Mouse (Mus musculus) forebrain, embryonic 15.5 days (tissue): ENCODE results near the gene Fgfr2. TPM values are rescaled to one million over a fixed set of nuclear protein-coding genes. Genes with fewer than 3 reads are reported as not detected.

Experiments
- ATAC-seq: fragments of 200-750 bp; cut with Nextera tagmentation; replicated peaks from 2 replicates; pipeline ENCODE4 v1.8.0; 2017; ENCODE audit warnings: mild to moderate bottlenecking, moderate TSS enrichment, moderate library complexity
- H3K27ac ChIP-seq: fragments of 300-500 bp; sonication (generic); replicated peaks from 2 replicates; pipeline ENCODE4 v1.5.1; 2015; ENCODE audit warnings: mild to moderate bottlenecking, inconsistent platforms
- H3K27me3 ChIP-seq: fragments of 300-500 bp; sonication (generic); 2 replicates; pipeline ENCODE4 v1.6.1; 2015; ENCODE audit warnings: inconsistent platforms
- H3K36me3 ChIP-seq: fragments of 300-500 bp; sonication (generic); 2 replicates; pipeline ENCODE4 v1.6.1; 2015; ENCODE audit warnings: mild to moderate bottlenecking, inconsistent platforms
- H3K4me1 ChIP-seq: fragments of 300-500 bp; sonication (generic); 2 replicates; pipeline ENCODE4 v1.6.1; 2015; ENCODE audit warnings: inconsistent platforms
- H3K4me2 ChIP-seq: fragments of 300-500 bp; sonication (generic); replicated peaks from 2 replicates; pipeline ENCODE4 v1.6.1; 2015; ENCODE audit warnings: mild to moderate bottlenecking, inconsistent platforms
- H3K4me3 ChIP-seq: fragments of 300-500 bp; sonication (generic); 2 replicates; pipeline ENCODE4 v1.5.1; 2015; ENCODE audit warnings: mild to moderate bottlenecking, inconsistent platforms
- H3K9ac ChIP-seq: fragments of 300-500 bp; sonication (generic); replicated peaks from 2 replicates; pipeline ENCODE4 v1.6.1; 2015; ENCODE audit warnings: mild to moderate bottlenecking, inconsistent platforms
- H3K9me3 ChIP-seq: fragments of 300-500 bp; sonication (generic); 2 replicates; pipeline ENCODE4 v1.6.1; 2016; ENCODE audit warnings: inconsistent platforms
- WGBS: fragments of 180-500 bp; shearing (Covaris S2); methylation state at CpG from one replicate; pipeline ENCODE4 v1.1.7; 2015; ENCODE audit warnings: mixed read lengths; 5-methylcytosine and 5-hydroxymethylcytosine counted together
- polyA plus RNA-seq: library from polyadenylated mRNA; unstranded; fragments of >200 nt; fragmentation: Nextera tagmentation; extraction: Ambion mirVana; gene quantifications from 2 replicates; pipeline ENCODE4 v1.2.1, GENCODE M21; 2015

Fgfr2 gene
- polyA plus RNA-seq, 1 experiment from 2014 or later, result 48.1 TPM

DNA sequence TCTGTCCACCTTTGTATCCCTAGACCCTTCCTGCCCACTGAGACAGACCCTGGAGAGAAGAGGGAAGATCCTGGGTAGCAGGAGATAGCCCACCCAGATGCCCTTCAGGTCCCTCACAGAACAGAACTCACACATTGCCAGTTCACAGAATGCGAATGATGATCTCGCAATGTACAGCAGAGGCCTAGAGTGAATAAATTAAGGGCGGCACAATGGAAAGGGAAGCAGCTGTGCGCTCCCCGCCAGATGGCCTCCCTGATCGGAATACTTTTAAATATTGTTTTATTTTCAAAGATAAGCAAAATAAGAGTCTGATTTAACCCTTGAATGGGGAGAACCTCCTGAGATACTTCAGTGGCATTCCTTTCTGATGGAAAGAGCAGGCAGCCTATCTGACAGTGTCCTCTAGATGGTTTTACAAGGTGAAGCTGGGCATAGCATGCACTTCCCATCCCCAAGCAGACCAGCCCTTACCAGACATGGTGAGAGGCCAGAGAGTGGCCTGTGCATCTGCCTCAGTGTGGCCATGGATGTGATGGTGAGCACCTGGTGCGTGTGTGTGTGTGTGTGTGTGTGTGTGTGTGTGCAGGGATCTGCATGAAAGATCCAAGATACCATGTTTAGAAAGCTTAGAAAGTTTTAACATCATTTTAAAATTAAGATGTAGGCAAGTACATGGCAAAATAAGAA lies 839.0 kb downstream of the Fgfr2 start:
- H3K9ac ChIP-seq, result no peak overlapping the region
- no peaks in the 10 kb centered on the region for H3K36me3 ChIP-seq
- H3K4me1 ChIP-seq, result peaks cover 77% of the 10 kb centered on the region
- H3K4me3 ChIP-seq, result no peak overlapping the region
- peak overlapping the region; percentile 90 for H3K27ac ChIP-seq
- ATAC-seq, result no peak; the same call in none of the 2 replicates
- 21% methylated on average over 7 of the region's 7 CpGs for WGBS
- no peak overlapping the region for H3K4me2 ChIP-seq
- no peaks in the 10 kb centered on the region for H3K9me3 ChIP-seq
- H3K27me3 ChIP-seq, result no peaks in the 10 kb centered on the region

DNA sequence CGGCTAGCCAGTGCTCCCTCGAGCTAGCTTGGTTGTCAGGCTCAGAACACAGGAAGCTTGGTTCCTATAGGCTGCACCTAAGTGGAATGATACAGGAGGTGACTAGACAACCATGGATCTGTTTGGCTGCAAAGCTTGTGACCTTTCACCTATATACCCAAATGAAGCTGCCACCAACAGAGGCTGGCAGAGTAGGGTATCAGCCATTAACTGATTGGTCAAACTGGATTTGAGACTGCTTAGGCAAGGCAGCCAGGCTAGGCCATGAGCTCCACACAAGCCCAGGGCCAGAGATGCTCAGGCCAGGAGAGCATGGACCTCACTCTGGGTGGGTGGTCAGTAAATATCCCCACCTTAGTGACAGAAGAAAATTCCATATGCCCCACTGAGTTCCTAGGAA lies 840.6 kb downstream of the Fgfr2 start:
- H3K36me3 ChIP-seq, result no peaks in the 10 kb centered on the region
- no peak overlapping the region for H3K9ac ChIP-seq
- H3K9me3 ChIP-seq, result no peaks in the 10 kb centered on the region
- peaks cover 69% of the 10 kb centered on the region for H3K4me1 ChIP-seq
- H3K4me3 ChIP-seq, result no peak overlapping the region
- 93% methylated on average over 2 of the region's 2 CpGs for WGBS
- H3K4me2 ChIP-seq, result no peak overlapping the region
- no peak for ATAC-seq
- H3K27ac ChIP-seq, result peak overlapping the region; percentile 90
- no peaks in the 10 kb centered on the region for H3K27me3 ChIP-seq

DNA sequence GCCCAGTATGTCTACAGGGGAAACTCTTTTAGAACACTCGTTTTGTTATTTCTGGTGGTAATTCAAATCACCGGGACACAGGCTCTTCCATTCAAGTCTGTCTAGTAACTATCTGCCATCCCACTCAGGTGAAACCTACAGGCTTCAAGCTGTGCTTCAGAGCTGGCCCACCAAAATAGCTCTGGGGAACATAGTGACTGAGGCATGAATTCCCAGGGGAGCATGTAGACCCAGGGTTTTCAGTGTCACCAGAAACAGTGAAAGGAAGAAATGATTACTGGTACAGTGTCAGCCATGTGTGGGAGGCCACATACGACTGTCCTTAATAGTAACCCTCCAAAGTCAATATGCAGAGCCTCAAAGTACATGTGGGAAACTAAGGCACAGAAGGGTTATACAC lies 841.0 kb downstream of the Fgfr2 start:
- H3K27me3 ChIP-seq, result no peaks in the 10 kb centered on the region
- WGBS, result 64% methylated on average over 3 of the region's 3 CpGs
- H3K4me1 ChIP-seq, result peaks cover 68% of the 10 kb centered on the region
- no peak overlapping the region for H3K4me2 ChIP-seq
- H3K4me3 ChIP-seq, result no peak overlapping the region
- ATAC-seq, result no peak
- no peaks in the 10 kb centered on the region for H3K9me3 ChIP-seq
- no peaks in the 10 kb centered on the region for H3K36me3 ChIP-seq
- no peak overlapping the region for H3K9ac ChIP-seq
- peak overlapping the region; percentile 90 for H3K27ac ChIP-seq

DNA sequence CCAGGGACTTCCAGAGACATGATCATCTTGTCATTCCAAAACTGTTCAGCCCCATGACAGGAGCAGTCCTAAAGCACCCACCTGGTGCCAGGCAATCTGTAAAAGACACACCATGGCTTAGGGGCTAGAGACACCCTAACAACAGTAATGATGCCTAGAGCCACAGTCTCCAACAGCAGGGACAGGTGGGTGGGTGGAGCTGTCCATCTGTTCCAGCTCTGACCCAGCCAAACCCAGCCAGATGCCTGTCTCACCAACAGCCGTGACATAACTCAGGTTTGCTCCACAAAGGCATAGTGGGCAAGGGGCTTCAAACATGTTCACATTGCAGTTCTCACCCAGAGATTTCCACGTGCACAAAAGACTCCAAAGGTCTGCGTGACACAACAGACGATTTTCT lies 841.4 kb downstream of the Fgfr2 start:
- Histone ChIP-seq H3K9ac (no peak overlapping the region), H3K36me3 (no peaks in the 10 kb centered on the region), H3K4me1 (peaks cover 68% of the 10 kb centered on the region), H3K9me3 (no peaks in the 10 kb centered on the region), H3K27ac (peak overlapping the region; percentile 90), H3K4me2 (no peak overlapping the region), H3K4me3 (no peak overlapping the region), H3K27me3 (no peaks in the 10 kb centered on the region)
- WGBS, result 46% methylated on average over 4 of the region's 4 CpGs
- peak; percentile 34 for ATAC-seq

- peaks cover 44% of the 10 kb centered on the region for H3K4me1 ChIP-seq
- 92% methylated on average over 3 of the region's 3 CpGs for WGBS
- ATAC-seq, result no peak
These were observed 844.5 kb downstream of the Fgfr2 start for GRCm38 (mm10) chr7:132278658-132279057.

DNA sequence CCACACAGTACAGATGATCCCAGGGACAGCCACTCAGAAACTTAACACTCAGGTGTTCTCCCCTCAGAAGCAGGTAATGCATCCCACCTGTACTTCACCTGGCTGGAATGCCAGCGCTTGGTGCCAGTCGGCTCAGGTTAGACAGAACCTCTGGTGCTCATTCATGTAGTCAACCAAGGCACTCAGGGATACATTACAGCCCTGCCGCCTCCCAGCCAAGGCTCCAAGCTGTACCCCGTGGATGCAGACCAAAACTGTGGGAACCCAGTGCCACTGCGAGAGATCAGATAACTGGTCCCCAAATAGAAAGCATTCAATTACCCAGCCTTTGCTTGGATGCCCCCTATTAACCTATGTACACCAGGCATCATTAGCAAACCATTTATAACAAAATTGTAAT lies 846.9 kb downstream of the Fgfr2 start:
- Histone ChIP-seq H3K4me2 (no peak overlapping the region), H3K27ac (no peak overlapping the region), H3K9me3 (no peaks in the 10 kb centered on the region), H3K9ac (no peak overlapping the region), H3K27me3 (no peaks in the 10 kb centered on the region), H3K4me1 (peaks cover 25% of the 10 kb centered on the region), H3K4me3 (no peak overlapping the region), H3K36me3 (no peaks in the 10 kb centered on the region)
- WGBS, result 50% methylated on average over 5 of the region's 5 CpGs
- ATAC-seq, result no peak

More at GRCm38 (mm10) chr7:132278658-132279057, 844.5 kb downstream of the Fgfr2 start:
- no peaks in the 10 kb centered on the region for H3K27me3 ChIP-seq
- H3K4me2 ChIP-seq, result no peak overlapping the region
- H3K4me3 ChIP-seq, result no peak overlapping the region
- H3K36me3 ChIP-seq, result no peaks in the 10 kb centered on the region
- H3K27ac ChIP-seq, result no peak overlapping the region
- no peak overlapping the region for H3K9ac ChIP-seq
- no peaks in the 10 kb centered on the region for H3K9me3 ChIP-seq

DNA sequence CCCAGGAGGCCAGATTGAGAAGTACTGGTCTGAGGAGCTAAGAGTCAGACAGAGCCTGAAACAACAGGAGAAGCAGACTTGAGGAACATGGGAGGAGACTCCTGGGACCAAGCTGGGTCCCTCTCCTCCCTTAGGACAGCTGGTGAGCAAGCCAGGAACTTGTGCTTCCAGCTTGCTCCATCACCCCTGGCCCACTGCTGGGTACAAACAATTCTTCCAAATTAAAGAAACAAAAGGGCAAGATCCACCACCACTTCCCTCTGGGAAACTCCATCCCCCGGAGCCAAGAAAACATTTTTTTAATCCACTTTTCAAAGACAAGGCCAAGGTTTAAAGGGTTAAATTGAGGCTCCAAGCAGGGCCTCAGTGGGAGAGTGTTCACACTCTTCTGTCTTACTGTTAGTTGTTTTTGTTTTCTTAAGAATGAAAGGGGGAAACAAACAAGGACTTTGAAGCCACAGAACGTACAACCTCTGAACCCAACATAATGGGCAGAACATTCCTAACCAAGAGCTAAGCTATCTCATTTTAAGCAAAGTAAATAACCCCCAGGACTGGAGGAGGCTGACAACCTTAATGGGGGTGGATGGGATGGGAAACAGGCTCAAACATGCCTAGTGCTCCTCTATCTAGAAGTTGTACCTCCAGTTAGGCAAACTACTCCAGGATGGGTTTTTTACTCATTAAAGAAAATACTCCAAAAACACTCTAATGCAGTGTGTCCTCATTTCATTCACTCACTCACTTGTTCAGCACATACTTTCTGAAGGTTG lies 849.2 kb downstream of the Fgfr2 start:
- Histone ChIP-seq H3K36me3 (no peaks in the 10 kb centered on the region), H3K4me1 (peaks cover 15% of the 10 kb centered on the region), H3K4me3 (no peak overlapping the region), H3K9me3 (no peaks in the 10 kb centered on the region), H3K9ac (no peak overlapping the region), H3K27ac (no peak overlapping the region), H3K4me2 (no peak overlapping the region), H3K27me3 (no peaks in the 10 kb centered on the region)
- WGBS, result 41% methylated on average over 2 of the region's 2 CpGs
- ATAC-seq, result no peak

DNA sequence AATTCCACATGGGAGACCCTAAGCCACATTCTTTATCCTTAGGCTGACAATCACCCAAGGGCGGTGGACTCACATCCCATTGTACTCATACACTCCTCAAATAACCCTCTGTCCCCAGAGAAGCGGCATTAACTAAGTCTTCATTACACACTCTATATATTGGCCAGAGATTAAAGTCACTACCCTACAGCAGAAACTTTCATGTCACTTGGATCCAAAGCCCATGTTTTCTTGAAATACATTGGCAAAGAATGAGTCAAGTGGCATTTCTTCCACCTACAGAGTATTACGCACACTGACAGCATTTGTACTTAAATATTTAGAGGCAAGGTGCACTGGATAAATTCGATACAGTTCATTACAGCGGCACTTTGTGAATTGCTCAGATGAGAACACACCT lies 850.2 kb downstream of the Fgfr2 start:
- Histone ChIP-seq H3K27ac (no peak overlapping the region), H3K27me3 (no peaks in the 10 kb centered on the region), H3K4me1 (peaks cover 15% of the 10 kb centered on the region), H3K4me3 (no peak overlapping the region), H3K9me3 (no peaks in the 10 kb centered on the region), H3K9ac (no peak overlapping the region), H3K4me2 (no peak overlapping the region), H3K36me3 (no peaks in the 10 kb centered on the region)
- 95% methylated on average over 5 of the region's 5 CpGs for WGBS
- ATAC-seq, result no peak

- Histone ChIP-seq H3K9me3 (no peaks in the 10 kb centered on the region), H3K27ac (no peak overlapping the region), H3K27me3 (no peaks in the 10 kb centered on the region), H3K9ac (no peak overlapping the region), H3K36me3 (no peaks in the 10 kb centered on the region), H3K4me2 (no peak overlapping the region), H3K4me3 (no peak overlapping the region), H3K4me1 (no peaks in the 10 kb centered on the region)
- WGBS, result 92% methylated on average over 8 of the region's 8 CpGs
- ATAC-seq, result no peak
These were observed 852.8 kb downstream of the Fgfr2 start for GRCm38 (mm10) chr7:132270364-132270763.

DNA sequence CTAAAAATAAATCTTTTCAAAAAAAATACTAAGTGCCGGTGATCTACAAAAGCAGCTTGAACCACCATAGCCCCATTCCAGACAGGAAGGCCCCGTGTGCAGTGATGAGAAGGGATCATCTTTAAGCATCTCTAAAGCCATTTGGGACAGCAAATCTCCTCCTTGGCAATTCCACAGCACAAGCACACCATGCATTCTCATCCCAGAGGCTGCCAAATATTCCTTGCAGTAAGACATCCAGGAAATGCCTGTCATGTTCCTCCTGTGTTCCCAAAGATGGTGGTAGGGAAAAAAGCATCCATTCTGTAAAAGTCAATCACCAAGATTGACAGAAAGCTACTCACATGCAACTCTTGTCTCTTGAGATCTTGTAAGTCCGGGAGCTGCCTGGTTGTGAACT lies 853.5 kb downstream of the Fgfr2 start:
- ATAC-seq, result no peak
- 0 out of 2 replicates have a peak overlapping the region, but pooled peaks have one; percentile 25 for H3K27ac ChIP-seq
- H3K9me3 ChIP-seq, result no peaks in the 10 kb centered on the region
- no peak overlapping the region for H3K4me3 ChIP-seq
- no peaks in the 10 kb centered on the region for H3K27me3 ChIP-seq
- H3K9ac ChIP-seq, result no peak overlapping the region
- H3K4me1 ChIP-seq, result peaks cover 6% of the 10 kb centered on the region
- WGBS, result 65% methylated on average over 3 of the region's 3 CpGs
- no peak overlapping the region for H3K4me2 ChIP-seq
- no peaks in the 10 kb centered on the region for H3K36me3 ChIP-seq

DNA sequence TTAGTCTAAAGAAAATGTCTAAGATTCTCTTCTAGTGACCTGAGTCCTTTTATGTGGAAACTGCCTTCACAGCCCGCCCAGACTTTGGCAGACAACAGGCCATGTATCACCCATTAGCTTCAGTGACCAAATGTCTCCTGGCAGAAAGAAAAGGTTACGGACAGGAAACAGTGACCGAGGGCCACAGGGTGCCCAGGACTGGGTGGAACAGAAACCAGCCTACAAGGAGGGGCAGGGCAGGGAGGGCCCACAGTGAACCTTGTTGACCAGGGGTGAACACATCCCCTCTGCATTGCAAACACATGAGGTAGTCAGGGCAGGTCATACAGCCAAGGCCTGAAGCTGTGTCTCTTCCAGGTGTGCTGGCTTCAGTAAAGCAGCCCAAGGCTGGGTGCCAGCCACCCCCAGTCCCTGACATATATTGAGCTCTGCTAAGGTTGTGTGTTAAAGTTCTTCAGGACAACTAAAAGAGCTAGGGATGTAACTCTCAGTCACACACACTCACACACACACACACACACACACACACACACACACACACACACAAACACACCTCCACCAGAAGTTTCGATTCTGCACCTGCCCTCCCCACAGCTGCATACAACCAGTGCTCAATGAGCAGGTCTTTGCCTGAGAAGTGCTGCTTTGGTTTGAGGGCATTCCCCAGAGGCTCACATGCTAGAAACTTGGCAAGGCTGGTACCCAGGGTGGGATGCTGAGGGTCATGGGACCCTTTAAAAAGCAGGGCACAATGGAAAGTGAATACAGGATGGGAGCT lies 855.2 kb downstream of the Fgfr2 start:
- H3K4me1 ChIP-seq, result peaks cover 18% of the 10 kb centered on the region
- no peak overlapping the region for H3K4me2 ChIP-seq
- H3K27me3 ChIP-seq, result no peaks in the 10 kb centered on the region
- H3K9me3 ChIP-seq, result no peaks in the 10 kb centered on the region
- no peak overlapping the region for H3K4me3 ChIP-seq
- no peak overlapping the region for H3K27ac ChIP-seq
- no peak overlapping the region for H3K9ac ChIP-seq
- ATAC-seq, result no peak
- 94% methylated on average over 4 of the region's 4 CpGs for WGBS
- no peaks in the 10 kb centered on the region for H3K36me3 ChIP-seq

DNA sequence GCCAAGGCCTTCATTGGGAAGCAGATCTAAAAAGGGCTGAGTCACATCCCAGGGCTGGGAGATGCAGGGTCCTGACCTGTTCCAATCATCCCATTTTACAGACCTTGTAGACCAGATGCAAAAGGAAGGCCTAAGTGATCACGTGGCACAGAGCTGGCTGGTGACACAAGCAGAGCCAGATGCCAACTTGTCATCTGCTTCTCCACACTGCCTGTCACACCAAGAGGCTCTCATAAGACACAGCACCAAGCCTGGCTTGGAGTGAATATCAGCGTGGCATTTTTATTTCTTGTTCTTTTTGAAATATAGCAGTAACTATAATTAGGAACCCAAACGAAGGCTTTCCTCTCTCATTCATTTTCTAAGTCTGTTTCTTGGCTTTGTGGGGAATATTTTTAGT lies 858.4 kb downstream of the Fgfr2 start:
- 0 out of 2 replicates have a peak, but pooled peaks have one; percentile 38 for ATAC-seq

More for the DNA sequence above, 858.4 kb downstream of the Fgfr2 start:
- Histone ChIP-seq H3K27me3 (no peaks in the 10 kb centered on the region), H3K36me3 (no peaks in the 10 kb centered on the region), H3K27ac (peak overlapping the region; percentile 24; the same call in 1 of the 2 replicates), H3K4me3 (no peak overlapping the region), H3K9me3 (no peaks in the 10 kb centered on the region), H3K9ac (no peak overlapping the region), H3K4me2 (no peak overlapping the region), H3K4me1 (peaks cover 18% of the 10 kb centered on the region)
- WGBS, result 49% methylated on average over 3 of the region's 3 CpGs
